Mouse (Mus musculus) hindbrain, postnatal 0 days (tissue): Measurements from ENCODE around the gene Fgfr2. TPM values are rescaled to one million over a fixed set of nuclear protein-coding genes. Genes with fewer than 3 reads are reported as not detected.

Source experiments
- ATAC-seq: fragments of 200-750 bp; cut with Nextera tagmentation; 2 replicates; pipeline ENCODE4 v1.8.0; 2017; ENCODE audit warnings: mild to moderate bottlenecking, moderate TSS enrichment, moderate library complexity
- DNase-seq: peaks from one replicate; pipeline ENCODE4 v3.0.0-alpha.2; 2015; ENCODE audit warnings: low spot score
- H3K27ac ChIP-seq: fragments of 300-500 bp; sonication (generic); 2 replicates; pipeline ENCODE4 v1.5.1; 2014; ENCODE audit warnings: mild to moderate bottlenecking
- H3K27me3 ChIP-seq: fragments of 300-500 bp; sonication (generic); 2 replicates; pipeline ENCODE4 v1.6.1; 2014; ENCODE audit warnings: low read length, mixed read lengths; ENCODE audit not compliant: insufficient read depth
- H3K36me3 ChIP-seq: fragments of 300-500 bp; sonication (generic); 2 replicates; pipeline ENCODE4 v1.6.1; 2014; ENCODE audit warnings: low read length, mixed read lengths; ENCODE audit not compliant: insufficient read depth
- H3K4me1 ChIP-seq: fragments of 300-500 bp; sonication (generic); 2 replicates; pipeline ENCODE4 v1.6.1; 2014; ENCODE audit warnings: antibody characterized with exemption, low read length, mixed read lengths; ENCODE audit not compliant: insufficient read depth
- H3K4me2 ChIP-seq: fragments of 300-500 bp; sonication (generic); 2 replicates; pipeline ENCODE4 v1.6.1; 2014; ENCODE audit warnings: low read depth, mild to moderate bottlenecking, low read length, moderate library complexity, mixed read lengths
- H3K4me3 ChIP-seq: fragments of 300-500 bp; sonication (generic); 2 replicates; pipeline ENCODE4 v1.5.1; 2014; ENCODE audit warnings: low read length
- H3K9ac ChIP-seq: fragments of 300-500 bp; sonication (generic); replicated peaks from 2 replicates; pipeline ENCODE4 v1.6.1; 2014; ENCODE audit warnings: mild to moderate bottlenecking, low read length, moderate library complexity, mixed read lengths
- H3K9me3 ChIP-seq: fragments of 300-500 bp; sonication (generic); 2 replicates; pipeline ENCODE4 v1.6.1; 2016; ENCODE audit warnings: low read length, mixed read lengths
- CTCF ChIP-seq: IDR thresholded peaks from 2 replicates; pipeline ENCODE4 v1.5.1; 2016; ENCODE audit warnings: antibody characterized with exemption, control low read depth, low read depth
- WGBS: fragments of 180-500 bp; shearing (Covaris S2); extraction: QIAGEN DNeasy Blood & Tissue Kit; methylation state at CpG from one replicate; pipeline ENCODE4 v1.1.7; 2014; 5-methylcytosine and 5-hydroxymethylcytosine counted together
- polyA plus RNA-seq: library from polyadenylated mRNA; unstranded; fragments of >200 nt; fragmentation: Nextera tagmentation; extraction: Ambion mirVana; gene quantifications from 2 replicates; pipeline ENCODE4 v1.2.1, GENCODE M21; 2015
- total RNA-seq: library from RNA; depleted of rRNA; stranded (reverse); fragments of >200 nt; gene quantifications from 2 replicates; pipeline ENCODE4 v1.2.3, GENCODE M21; 2014

Gene Fgfr2
- total and polyA plus RNA-seq, 2 experiments from 2014 or later = 17.3 to 49.0 TPM

DNA sequence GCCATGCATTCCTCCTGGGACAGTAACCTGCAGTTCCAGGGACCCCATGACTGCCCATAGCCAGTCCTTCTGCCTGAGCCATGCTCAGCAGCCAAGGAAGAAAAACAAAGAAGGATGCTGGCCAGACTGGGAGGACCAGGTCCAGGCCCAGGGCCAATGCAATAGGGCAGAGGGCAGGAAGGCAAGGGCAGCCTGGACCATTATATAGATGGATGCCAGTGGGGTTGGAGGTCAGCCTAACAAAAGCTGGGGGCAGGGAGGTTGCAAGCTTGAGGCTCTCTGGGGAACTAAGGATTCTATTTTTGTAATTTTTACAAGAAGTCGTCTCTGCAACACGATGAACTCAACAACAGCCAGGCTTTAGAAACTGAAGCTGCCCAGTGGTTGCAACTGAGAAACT is 890.2 kb downstream of the Fgfr2 start:
- Histone ChIP-seq H3K9ac (no peak overlapping the region), H3K4me3 (no peak overlapping the region), H3K36me3 (no peaks in the 10 kb centered on the region), H3K4me1 (no peaks in the 10 kb centered on the region), H3K27ac (no peak overlapping the region), H3K4me2 (no peak overlapping the region), H3K9me3 (no peaks in the 10 kb centered on the region), H3K27me3 (no peaks in the 10 kb centered on the region)
- WGBS = 39% methylated on average over 2 of the region's 2 CpGs
- DNase-seq = no peak
- no peak for ATAC-seq
- no peak for TF ChIP-seq CTCF

- Histone ChIP-seq H3K4me3 (no peak overlapping the region), H3K4me2 (no peak overlapping the region), H3K9me3 (no peaks in the 10 kb centered on the region), H3K36me3 (no peaks in the 10 kb centered on the region), H3K27me3 (no peaks in the 10 kb centered on the region), H3K9ac (no peak overlapping the region), H3K4me1 (no peaks in the 10 kb centered on the region; the same call in 1 of the 2 replicates), H3K27ac (no peak overlapping the region)
- 94% methylated on average over 3 of the region's 3 CpGs for WGBS
- DNase-seq = no peak
- no peak for TF ChIP-seq CTCF
- ATAC-seq = no peak
Measured at GRCm38 (mm10) chr7:132231476-132231875, 891.7 kb downstream of the Fgfr2 start.

GRCm38 (mm10) chr7:132230961-132231360 is 892.2 kb downstream of the Fgfr2 start:
- Histone ChIP-seq H3K27ac (no peak overlapping the region), H3K9ac (no peak overlapping the region), H3K4me1 (no peaks in the 10 kb centered on the region; the same call in 1 of the 2 replicates), H3K36me3 (no peaks in the 10 kb centered on the region), H3K4me2 (no peak overlapping the region), H3K27me3 (no peaks in the 10 kb centered on the region), H3K4me3 (no peak overlapping the region), H3K9me3 (no peaks in the 10 kb centered on the region)
- no peak for ATAC-seq
- WGBS = 65% methylated on average over 3 of the region's 3 CpGs
- no peak for DNase-seq
- TF ChIP-seq CTCF = no peak

- H3K27me3 ChIP-seq = no peaks in the 10 kb centered on the region
- H3K4me2 ChIP-seq = no peak overlapping the region
- H3K27ac ChIP-seq = no peak overlapping the region
- H3K9me3 ChIP-seq = no peaks in the 10 kb centered on the region
- WGBS = 83% methylated on average over 8 of the region's 8 CpGs
- no peak overlapping the region for H3K4me3 ChIP-seq
- H3K4me1 ChIP-seq = no peaks in the 10 kb centered on the region; the same call in 1 of the 2 replicates
- ATAC-seq (no peak), DNase-seq (no peak)
- no peak overlapping the region; the same call in 1 of the 2 replicates for H3K9ac ChIP-seq
- no peaks in the 10 kb centered on the region for H3K36me3 ChIP-seq
- no peak for TF ChIP-seq CTCF
Measured at GRCm38 (mm10) chr7:132227075-132227640, 896.0 kb downstream of the Fgfr2 start.

- DNase-seq = peak; percentile 95
- no peak overlapping the region for H3K27ac ChIP-seq
- no peak overlapping the region for H3K4me2 ChIP-seq
- peak; percentile 97 for TF ChIP-seq CTCF
- no peaks in the 10 kb centered on the region; the same call in 1 of the 2 replicates for H3K4me1 ChIP-seq
- H3K36me3 ChIP-seq = no peaks in the 10 kb centered on the region
- no peak overlapping the region for H3K4me3 ChIP-seq
- no peaks in the 10 kb centered on the region for H3K27me3 ChIP-seq
- 57% methylated on average over 6 of the region's 6 CpGs for WGBS
- H3K9ac ChIP-seq = no peak overlapping the region
- peak; percentile 63 for ATAC-seq
- H3K9me3 ChIP-seq = no peaks in the 10 kb centered on the region
Measured at GRCm38 (mm10) chr7:132226379-132227074, 896.6 kb downstream of the Fgfr2 start.

DNA sequence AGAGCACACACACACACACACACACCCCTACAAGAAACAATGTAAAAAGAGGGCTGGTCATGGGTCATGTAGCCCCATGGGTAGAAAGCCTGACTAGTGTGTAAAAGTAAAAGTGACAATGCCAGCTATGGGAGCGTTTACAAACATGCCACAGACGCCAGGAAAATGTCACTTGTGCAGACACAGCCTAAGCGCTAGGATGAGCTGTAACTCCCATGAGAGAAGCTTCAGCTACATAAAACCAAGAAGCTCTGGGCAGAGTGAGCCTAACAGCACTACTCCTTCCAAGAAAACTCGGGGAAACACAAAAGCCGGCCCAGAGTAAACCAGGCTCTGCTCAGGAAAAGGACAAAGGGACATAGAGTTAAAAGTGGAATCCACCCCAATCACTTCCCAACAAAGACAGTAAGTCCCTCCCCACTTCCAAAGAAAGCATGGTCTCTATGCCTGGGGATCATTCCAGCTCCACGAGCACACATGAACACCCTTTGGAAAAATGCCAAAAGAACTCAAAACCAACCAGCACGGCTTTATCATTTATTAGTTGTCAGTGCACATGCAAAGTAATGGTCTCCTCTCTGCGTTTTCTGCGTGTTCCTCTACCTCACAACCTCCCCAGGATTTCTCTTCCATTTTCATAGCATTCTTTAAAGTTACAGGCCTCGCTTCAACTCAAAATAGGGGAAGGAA is 899.6 kb downstream of the Fgfr2 start:
- DNase-seq = peak; percentile 62
- no peaks in the 10 kb centered on the region for H3K27me3 ChIP-seq
- H3K9me3 ChIP-seq = no peaks in the 10 kb centered on the region
- TF ChIP-seq CTCF = no peak
- no peak overlapping the region for H3K9ac ChIP-seq
- no peak overlapping the region for H3K4me2 ChIP-seq
- 26% methylated on average over 10 of the region's 10 CpGs for WGBS
- no peak overlapping the region for H3K27ac ChIP-seq
- no peak for ATAC-seq
- H3K4me1 ChIP-seq = no peaks in the 10 kb centered on the region; the same call in 1 of the 2 replicates
- no peaks in the 10 kb centered on the region for H3K36me3 ChIP-seq
- H3K4me3 ChIP-seq = no peak overlapping the region

GRCm38 (mm10) chr7:132214031-132214430 is 909.1 kb downstream of the Fgfr2 start:
- H3K4me1 ChIP-seq = peaks cover 3% of the 10 kb centered on the region; the same call in 1 of the 2 replicates
- peak; percentile 51 for DNase-seq
- H3K4me2 ChIP-seq = no peak overlapping the region
- no peak for TF ChIP-seq CTCF
- H3K4me3 ChIP-seq = no peak overlapping the region
- 47% methylated on average over 10 of the region's 10 CpGs for WGBS
- H3K27ac ChIP-seq = no peak overlapping the region
- H3K36me3 ChIP-seq = no peaks in the 10 kb centered on the region
- H3K9me3 ChIP-seq = no peaks in the 10 kb centered on the region
- ATAC-seq = no peak
- H3K27me3 ChIP-seq = no peaks in the 10 kb centered on the region
- no peak overlapping the region for H3K9ac ChIP-seq
